Mouse (Mus musculus) olfactory bulb, adult 2 months (tissue): ENCODE measurements at regions not wholly inside any gene's neighbourhood (a gene's known extent, or its start where the extent isn't known, plus 50 kb on each side); places are given as distances from the start of the nearest gene placed in this dataset.

Experiments
- CTCF ChIP-seq: fragments of 200-500 bp; IDR thresholded peaks from 2 replicates; pipeline ENCODE4 v1.5.1; 2012; ENCODE audit warnings: low read depth, mild to moderate bottlenecking, low read length, moderate library complexity; ENCODE audit not compliant: insufficient read depth
- POLR2A ChIP-seq: fragments of 200-500 bp; IDR thresholded peaks from 2 replicates; pipeline ENCODE4 v1.6.1; 2012; ENCODE audit warnings: mild to moderate bottlenecking, low read depth, low read length, moderate library complexity; ENCODE audit not compliant: insufficient read depth

DNA sequence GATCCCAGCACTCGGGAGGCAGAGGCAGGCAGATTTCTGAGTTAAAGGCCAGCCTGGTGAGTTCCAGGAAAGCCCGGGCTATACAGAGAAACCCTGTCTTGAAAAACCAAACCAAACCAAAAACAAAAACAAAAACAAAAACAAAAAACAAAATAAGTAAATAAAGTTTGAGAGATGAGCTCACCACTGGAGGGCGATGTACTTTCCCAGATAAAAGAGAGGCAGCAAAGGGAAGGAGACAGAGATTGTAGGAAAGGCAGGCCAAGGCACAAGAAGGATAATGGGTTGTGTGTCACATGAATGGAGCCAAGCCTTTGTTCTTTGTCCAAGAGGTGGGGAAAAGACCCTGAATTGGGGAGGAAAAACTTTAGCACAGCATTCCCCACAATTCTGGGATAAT is 67.6 kb upstream of the Tmem92 start:
- TF ChIP-seq CTCF: no peak
- TF ChIP-seq POLR2A: no peak
